Mouse (Mus musculus): ENCODE measurements around the gene Agap1. TPM values are rescaled to one million over a fixed set of nuclear protein-coding genes. Genes with fewer than 3 reads are reported as not detected.

Agap1 gene
- total RNA-seq, 2 experiments from 2014 or later = 8.0 to 16.0 TPM

DNA sequence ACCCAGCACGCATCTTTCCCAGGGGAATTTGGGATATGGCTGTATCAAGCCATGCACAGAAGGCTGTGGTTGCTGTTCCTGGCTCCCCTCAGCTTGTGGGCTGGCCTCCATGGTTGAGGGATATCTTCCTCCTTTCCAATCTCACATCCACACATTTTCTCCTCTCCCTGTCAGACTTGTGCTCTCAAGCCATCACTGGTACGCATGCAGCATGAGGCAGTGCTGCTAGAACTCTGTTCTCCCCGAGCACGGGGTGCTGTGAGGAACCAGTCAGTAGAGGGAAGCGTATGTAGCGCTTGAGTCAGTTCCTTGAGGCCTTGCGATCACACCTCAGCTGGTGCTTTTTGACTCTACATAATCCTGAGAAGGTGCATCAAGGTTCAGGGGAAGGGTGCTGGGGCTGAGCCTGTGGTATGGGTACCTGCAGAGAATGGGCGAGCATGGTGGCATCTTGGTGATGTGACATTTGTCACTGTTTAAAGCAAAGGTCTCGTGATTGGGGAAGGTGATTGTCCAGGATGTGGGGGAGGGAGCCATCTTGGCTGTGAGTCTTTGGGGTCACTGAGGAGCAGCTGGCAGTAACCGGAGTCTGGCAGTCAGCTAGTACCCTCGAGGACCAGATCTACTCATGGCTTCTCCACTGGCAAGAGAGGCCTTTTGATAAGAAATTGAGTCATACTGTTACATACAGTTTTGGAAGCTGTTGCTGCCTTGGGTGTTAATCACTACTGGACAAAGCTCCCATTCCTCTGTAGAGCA lies 145.6 kb downstream of the Agap1 start:
- no peak for ATAC-seq (replicated peaks; ENCODE audit: poor library complexity, severe bottlenecking)

DNA sequence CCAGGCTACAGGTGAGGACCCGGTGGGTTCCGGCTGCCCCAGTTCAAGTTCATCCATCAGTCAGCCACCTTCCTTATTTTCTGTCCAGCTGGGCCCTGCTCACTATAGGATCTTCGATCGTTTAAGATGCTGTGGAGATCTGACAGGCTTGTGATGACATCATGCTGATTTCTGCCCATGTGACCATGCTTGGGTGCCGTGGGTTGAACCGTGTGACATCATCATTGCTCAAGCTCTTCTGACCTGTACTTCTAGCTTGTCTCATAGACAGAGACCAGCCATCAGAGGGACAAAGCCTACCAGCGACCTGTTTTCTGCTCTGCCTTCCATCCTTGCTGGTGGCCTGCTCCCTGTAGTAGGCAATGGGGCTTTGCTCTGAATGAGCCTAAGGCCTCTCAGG lies 146.7 kb downstream of the Agap1 start:
- ATAC-seq (replicated peaks; ENCODE audit: poor library complexity, severe bottlenecking) = no peak

DNA sequence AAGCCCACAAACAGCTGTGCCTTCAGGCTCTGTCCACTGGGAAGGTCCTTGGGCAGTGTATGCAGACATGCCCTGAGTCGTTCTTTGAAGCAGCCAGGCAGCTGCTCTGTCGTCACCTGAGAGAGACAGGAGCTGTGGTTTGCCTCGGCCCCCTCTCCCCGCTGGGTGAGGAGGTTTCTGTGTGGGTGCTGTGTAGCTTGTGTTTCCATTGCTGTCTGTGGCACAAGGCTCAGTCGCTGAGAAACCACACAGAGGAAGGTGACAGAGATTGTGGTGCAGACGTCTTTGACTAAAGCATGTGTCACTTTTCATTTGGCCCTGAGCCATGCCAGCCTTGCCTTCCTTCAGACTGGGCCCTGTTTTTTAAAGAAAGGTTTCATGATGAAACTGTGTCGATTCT lies 148.3 kb downstream of the Agap1 start:
- ATAC-seq (replicated peaks; ENCODE audit: poor library complexity, severe bottlenecking) = peak; percentile 83

DNA sequence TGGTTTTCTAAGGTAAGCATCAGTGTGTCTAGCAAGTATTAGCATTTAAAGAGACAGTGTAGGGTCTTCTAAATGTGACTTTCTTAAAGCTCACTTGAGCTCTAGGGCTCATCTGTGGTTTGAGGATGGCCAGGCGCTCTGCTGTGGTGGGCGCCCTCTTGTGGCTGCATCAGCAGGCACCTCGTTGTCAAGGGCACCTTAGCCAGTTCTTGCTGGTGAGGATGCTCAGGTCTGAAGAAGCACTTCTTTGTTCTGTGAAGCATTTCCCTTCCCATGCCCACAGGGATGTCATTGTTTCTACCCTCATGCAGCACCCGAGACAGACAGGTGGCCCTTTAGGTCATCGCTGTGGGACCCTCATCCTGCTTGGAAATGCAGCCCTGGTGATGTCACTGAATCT lies 152.0 kb downstream of the Agap1 start:
- peak; percentile 47 for ATAC-seq (replicated peaks; ENCODE audit: poor library complexity, severe bottlenecking)

DNA sequence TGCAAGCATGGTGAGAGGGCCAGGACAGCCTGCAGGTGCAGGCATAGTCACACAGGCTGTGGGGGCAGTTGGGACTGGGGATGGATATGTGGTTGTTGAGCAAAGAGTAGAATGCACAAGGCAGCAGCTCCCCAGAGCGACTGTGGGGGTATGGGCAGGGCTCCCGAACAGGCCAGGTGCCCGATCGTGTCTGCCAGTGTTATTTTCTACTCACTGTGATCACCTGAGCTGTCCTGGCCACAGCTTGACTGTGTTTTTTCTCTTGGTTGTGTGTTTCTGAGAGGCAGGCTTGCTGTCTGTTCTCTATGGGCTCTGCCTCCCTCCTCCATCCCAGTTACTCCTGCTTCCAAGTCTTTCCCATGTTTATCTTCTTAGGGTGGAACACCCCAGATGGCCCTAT lies 154.2 kb downstream of the Agap1 start:
- no peak for ATAC-seq (replicated peaks; ENCODE audit: poor library complexity, severe bottlenecking)

DNA sequence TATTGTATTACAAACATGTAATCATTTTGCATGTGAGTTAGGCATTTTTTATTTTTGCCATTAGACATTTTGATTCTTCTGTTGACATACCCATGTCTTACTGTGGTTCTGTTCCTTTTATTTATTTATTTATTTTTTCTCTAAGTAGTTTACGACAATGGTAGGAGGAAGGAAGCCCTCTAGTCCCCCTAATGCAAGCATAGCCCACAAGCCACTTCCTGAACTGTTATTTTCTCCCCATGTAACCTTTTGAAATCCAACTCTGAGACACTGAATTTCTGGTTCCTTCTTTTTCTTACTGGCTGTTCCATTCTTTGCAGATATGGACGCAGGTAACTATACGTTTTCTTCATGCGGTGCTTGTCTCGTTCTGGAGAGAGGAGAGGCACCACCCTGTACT lies 155.4 kb downstream of the Agap1 start:
- peak; percentile 66 for ATAC-seq (replicated peaks; ENCODE audit: poor library complexity, severe bottlenecking)

DNA sequence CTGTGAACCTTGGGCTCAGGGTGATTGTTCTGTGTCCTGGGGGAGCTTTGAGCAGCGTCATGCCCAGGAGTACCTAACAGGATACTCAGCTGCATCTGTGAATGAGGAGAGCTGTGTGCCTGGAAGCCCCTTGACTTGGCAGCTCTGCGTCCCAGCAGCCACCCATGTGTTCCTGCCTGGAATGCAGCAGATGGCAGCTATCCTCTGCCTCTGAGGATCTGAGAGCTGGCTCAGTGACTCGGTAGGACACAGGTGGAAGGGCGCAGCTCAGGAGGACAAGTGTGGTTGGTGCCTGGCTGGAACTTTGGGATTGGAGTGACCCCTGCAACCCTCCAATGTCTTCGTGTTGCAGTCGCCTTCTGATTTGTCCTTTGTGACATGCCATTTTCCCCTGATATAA lies 156.9 kb downstream of the Agap1 start:
- ATAC-seq (replicated peaks; ENCODE audit: poor library complexity, severe bottlenecking) = no peak

DNA sequence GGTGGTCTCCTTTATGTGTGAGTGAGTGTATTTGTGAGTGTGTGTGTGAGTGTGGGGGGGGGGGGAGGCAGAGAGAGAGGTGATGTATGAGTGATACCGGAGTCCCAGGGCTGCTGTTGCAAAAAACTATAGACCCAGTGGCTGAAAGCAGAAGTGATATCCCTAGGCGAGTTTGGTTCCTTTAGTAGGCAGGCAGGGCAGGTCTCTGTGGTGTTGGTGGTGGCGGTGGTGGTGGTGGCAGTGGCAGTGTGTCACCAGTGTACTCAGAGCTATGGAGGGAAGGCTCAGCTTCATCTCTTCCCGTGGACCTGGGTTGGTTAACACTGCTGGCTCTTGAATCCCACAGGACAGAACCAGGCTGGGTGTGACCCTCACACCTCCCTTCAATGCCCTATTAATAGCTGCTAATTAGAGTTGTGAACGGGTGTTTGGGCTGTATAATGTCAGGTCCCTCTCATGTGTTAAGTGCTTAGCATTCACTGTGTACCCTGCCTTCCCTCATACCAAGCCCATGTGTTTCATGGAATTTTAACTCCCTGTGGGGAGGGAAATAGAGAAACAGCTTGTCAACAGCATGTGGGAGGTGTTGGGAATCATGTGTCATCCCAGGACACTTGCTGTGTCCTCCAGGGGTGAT lies 158.7 kb downstream of the Agap1 start:
- ATAC-seq (replicated peaks; ENCODE audit: poor library complexity, severe bottlenecking) = peak; percentile 86

DNA sequence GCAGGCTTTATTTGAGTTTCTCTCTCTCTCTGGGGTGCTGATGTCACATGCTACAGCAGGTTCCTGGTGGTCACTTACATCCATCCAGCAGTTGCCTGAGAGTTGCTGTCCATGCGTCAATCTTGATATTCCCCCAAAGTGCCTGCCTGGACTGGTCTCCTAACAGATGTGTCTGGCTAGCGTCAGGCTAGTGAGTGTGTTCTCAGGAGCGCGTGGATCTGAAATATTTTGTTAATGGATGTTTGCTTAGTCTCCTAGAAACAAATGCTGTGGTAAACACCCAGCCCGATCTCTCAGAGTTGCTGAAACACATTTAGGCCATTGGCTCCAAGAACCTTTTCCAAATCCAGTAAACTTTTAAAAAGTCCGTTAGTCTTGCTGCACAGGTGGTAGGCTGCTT lies 161.9 kb downstream of the Agap1 start:
- ATAC-seq (replicated peaks; ENCODE audit: poor library complexity, severe bottlenecking) = no peak

DNA sequence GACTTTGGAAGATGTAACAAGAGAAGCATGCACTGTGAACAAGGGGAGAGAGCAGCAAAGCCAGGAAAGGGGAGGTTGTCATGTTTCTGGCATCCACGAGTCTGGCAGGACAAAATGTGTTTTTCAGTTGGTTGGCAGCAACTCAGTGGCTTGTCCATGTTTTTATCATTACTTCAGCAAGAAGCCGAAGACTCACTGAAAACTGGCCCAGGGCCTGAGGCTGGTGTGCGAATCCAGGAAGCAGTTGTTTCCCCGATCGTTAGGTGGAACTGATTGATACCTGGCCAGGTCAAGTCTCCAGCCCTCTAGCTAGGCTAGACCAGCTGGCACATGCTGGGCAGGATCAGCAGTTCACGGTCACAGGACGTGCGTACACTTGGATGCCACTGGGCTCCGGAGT lies 162.7 kb downstream of the Agap1 start:
- no peak for ATAC-seq (replicated peaks; ENCODE audit: poor library complexity, severe bottlenecking)

DNA sequence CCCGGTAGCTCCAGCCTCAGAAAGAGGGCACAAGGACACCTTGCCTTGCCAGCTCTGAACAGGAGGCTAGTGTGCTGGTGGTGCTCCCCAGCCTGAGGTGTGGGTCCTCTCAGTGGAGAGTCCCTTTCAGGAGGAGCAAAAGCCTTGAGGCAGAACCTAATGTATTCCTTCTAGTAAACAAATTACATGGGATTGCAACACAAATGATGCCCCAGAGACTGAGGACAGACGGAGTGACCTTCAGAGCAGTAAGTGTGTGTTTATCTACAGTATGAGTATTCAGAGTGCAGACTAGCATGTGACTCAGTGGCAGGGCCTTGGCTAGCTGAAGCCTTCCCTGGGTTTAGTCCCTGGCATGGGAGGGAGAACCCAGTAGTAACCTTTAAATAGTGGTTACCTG lies 165.4 kb downstream of the Agap1 start:
- ATAC-seq (replicated peaks; ENCODE audit: poor library complexity, severe bottlenecking) = no peak

DNA sequence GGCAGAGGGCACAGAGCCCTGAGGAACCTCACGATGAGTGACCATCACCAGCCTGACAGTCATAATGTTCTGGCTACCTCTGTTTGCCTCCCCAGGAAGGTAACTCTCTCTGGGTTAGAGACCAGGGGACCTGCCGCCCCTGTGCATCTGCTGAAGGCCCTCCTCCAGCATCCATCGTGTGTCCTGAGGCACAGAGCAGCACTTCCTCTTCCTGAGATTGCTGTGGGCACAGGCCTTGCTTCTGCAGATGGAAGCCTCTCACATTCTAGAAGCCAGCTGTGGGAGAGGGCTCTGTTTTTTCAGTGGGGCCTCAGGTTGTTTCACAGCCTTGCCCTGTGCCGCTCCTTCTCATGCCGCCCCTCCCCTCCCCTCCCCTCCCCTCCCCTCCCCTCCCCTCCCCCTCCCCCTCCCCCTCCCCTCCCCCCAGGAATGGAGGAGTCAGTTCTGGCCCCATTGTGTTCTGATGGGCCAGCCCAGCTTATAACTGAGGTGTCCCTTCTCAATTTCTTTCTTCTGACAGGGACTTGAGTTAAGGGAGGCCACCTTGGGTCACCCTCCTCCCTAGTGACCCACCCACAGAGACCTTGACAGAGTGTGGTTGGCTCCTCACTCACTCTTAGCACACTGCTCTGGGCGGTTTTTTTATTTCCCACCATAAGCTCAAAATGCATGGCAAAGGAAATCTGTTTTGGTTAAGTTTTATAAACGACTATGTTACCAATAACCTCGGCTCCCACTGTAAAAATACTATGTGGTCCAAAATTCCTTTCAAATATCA lies 166.6 kb downstream of the Agap1 start:
- peak; percentile 73 for ATAC-seq (replicated peaks; ENCODE audit: poor library complexity, severe bottlenecking)

DNA sequence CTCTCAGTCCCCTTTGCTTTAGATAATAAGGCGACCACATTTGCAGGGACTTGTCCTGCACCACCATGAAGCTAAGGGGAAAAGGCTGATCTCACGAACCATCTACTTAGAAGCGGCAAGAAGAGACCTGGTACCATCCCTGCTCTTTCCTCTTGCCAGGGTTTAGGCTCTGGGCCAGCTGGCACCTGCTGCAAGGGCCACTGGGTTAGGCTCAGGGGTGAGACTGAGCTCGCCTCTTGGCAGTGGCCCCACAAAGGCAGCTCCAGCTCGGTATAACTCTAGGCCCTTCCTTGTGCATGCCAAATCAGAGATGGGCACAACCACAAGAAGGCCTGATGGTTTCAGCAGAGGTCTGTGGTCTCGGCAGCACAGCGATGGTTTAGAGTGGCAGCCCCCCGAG lies 167.3 kb downstream of the Agap1 start:
- ATAC-seq (replicated peaks; ENCODE audit: poor library complexity, severe bottlenecking) = no peak

DNA sequence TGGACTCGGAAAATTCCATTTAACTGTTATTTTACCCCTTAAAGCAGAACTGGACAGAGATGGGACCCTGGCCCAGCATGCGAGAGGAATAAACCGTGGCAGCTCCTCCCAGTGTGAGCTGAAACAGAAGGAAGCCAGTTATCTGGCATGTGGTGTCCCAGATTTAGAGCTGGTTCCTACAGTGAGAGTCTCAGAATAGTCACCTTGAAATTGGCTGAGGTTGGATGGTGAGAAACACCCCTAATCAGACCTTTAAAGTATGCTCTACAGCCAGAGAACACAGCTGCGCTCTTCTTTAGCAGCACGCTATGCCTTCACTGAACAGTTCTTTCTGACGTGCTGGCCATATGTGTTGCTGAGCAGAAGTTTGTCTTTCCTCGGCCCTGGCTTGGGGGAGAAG lies 168.2 kb downstream of the Agap1 start:
- ATAC-seq (replicated peaks; ENCODE audit: poor library complexity, severe bottlenecking) = no peak

DNA sequence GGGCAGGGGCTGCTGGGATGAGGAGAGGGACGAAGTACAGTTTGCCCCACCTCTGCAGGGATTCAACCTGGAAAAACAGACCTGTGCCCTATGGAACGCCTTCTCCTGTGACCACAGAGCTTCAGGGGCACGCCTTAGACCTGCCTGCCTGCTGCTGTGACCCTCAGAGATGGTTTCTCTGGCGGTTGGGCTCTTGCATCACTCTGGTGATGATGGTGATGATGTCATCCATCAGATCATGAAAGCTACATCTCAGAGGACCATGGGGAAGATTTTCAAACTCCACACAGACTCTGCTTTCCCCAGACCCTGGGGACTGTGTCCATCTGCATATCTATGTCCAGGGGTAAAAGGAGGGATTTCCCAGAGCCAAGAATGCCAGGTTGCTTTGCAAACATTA lies 170.7 kb downstream of the Agap1 start:
- ATAC-seq (replicated peaks; ENCODE audit: poor library complexity, severe bottlenecking) = 0 out of 2 replicates have a peak, but pooled peaks have one; percentile 21

DNA sequence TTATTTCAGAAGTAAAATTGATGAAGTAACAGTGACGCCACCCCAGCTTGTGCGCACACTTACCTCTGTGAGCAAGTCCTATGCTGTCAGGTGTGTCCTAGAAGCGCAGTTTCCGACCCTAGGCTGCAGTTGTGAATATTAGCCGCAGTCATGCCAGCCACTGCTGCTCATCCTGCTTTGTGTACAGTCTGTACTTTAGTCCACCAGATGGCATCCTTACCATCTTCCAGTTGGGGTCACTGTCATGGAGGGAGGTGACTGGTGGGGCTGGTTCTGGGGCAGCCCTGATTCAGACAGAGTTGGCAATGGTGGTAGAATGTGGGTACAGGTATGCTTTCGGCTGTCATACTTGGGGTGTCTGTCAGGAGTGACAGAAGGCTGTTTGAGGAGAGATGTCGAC lies 171.4 kb downstream of the Agap1 start:
- no peak for ATAC-seq (replicated peaks; ENCODE audit: poor library complexity, severe bottlenecking)

DNA sequence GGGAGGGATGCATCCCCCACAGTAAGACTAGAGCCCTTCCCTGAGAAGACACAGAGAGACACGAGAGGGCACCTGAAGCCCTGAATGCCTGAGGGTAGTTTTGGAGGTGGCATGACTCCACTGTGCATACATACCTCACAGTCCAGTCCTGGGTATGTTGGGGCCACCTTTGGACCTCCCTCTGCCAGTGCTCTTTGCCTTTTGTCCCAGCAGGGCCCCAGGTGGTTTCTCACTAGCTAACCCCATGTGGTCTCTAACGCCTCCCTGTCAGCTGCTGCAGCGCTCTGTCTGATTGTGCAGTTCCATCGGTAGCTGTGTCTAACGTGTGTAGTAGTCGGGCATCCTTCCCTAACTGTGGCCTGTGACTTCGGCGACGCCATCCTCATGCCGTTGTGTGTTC lies 172.3 kb downstream of the Agap1 start:
- ATAC-seq (replicated peaks; ENCODE audit: poor library complexity, severe bottlenecking) = no peak

DNA sequence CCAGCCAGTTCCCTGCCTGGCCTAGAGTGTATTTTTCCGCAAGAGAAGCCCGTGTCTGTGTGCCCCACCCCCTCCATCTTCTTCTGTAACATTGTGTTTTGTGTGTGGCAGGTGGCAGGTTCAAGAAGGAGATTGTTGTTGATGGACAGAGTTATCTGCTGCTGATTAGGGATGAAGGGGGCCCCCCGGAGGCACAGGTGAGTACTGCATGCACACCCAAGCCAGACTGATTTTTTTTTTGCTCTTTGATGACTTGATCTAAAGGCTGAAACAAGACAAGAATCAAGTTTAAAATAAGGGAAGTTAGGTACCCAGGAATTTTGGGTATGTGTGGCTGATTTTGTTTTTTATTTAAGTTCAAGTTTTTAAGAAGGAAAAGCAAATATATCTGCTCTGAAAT lies 173.0 kb downstream of the Agap1 start:
- peak; percentile 34; the same call in 1 of the 2 replicates for ATAC-seq (replicated peaks; ENCODE audit: poor library complexity, severe bottlenecking)

DNA sequence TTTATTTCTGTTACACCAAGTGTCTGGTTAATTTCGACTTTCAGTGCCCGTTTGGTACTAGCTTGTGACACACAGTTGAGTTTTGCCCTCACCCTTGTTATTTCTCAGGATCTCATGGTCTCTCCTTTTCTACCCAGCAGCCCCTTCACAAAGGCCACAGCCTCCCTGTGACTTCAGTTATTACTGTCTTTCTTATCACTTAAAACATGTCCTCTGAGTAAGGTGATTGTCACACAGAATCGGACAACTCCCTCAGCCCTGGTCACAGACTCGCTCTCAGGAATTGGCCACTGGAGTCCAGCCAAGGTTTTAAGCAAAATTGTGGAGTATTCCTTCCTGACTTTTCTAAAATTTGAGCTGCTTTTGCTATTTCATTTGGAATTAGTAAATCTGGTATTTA lies 176.2 kb downstream of the Agap1 start:
- no peak for ATAC-seq (replicated peaks; ENCODE audit: poor library complexity, severe bottlenecking)

DNA sequence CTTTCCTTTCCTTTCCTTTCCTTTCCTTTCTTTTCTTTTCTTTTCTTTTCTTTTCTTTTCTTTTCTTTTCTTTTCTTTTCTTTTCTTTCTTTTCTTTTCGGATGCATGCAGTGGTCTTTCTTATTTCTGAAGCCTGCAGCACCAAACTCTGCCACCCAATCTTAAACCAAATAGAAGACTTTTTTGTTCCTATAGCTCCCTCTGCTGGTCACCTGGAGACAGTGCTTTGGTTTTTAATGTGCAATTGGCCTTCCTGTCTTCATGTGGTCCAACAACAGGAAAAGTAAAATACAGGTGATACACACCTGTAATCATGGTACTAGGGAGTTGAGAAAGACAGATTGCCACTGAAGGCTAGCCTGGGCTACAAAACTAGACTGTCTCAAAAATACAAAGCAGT lies 177.1 kb downstream of the Agap1 start:
- ATAC-seq (replicated peaks; ENCODE audit: poor library complexity, severe bottlenecking) = peak; percentile 68

DNA sequence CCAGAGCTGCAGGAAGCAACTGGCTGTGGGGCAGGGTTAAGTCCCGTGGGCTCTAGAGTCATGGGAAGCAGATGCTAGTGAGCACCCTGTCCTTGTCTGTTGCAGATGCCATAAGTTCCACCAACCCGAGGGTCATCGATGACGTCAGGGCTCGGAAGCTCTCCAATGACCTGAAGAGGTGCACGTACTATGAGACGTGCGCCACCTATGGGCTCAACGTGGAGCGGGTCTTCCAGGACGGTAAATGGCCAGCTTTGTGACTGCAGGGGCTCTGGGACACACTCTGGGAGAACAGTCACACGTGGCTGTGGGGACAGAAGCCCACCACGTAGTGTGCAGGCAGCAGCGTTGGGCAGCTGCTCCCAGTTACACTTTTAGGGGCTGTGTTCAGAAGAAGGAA lies 179.4 kb downstream of the Agap1 start:
- ATAC-seq (replicated peaks; ENCODE audit: poor library complexity, severe bottlenecking) = no peak
